Mouse (Mus musculus) hindbrain, embryonic 10.5 days (tissue): Measurements from ENCODE around the gene Adh4. TPM values are rescaled to one million over a fixed set of nuclear protein-coding genes. Genes with fewer than 3 reads are reported as not detected.
"Not testable (repeated sequence)": the region's sequence is repeated elsewhere in the genome, so short reads cannot be mapped to it uniquely, and the experiment has no call there.

ENCODE experiments used
- DNase-seq: peaks from one replicate; pipeline ENCODE4 v3.0.0-alpha.2; 2017; ENCODE audit warnings: low spot score
- H3K27ac ChIP-seq: fragments of 300-500 bp; sonication (generic); 2 replicates; pipeline ENCODE4 v1.5.1; 2016; ENCODE audit warnings: mild to moderate bottlenecking, moderate library complexity
- H3K27me3 ChIP-seq: fragments of 300-500 bp; sonication (generic); 2 replicates; pipeline ENCODE4 v1.6.1; 2016; ENCODE audit warnings: mild to moderate bottlenecking; ENCODE audit not compliant: poor library complexity, insufficient read depth, severe bottlenecking
- H3K36me3 ChIP-seq: fragments of 300-500 bp; sonication (generic); 2 replicates; pipeline ENCODE4 v1.6.1; 2016; ENCODE audit warnings: mild to moderate bottlenecking, moderate library complexity
- H3K4me1 ChIP-seq: fragments of 300-500 bp; sonication (generic); replicated peaks from 2 replicates; pipeline ENCODE4 v1.6.1; 2016; ENCODE audit warnings: mild to moderate bottlenecking
- H3K4me3 ChIP-seq: fragments of 300-500 bp; sonication (generic); 2 replicates; pipeline ENCODE4 v1.5.1; 2016; ENCODE audit warnings: mild to moderate bottlenecking, moderate library complexity
- H3K9me3 ChIP-seq: fragments of 300-500 bp; sonication (generic); 2 replicates; pipeline ENCODE4 v1.6.1; 2016; ENCODE audit warnings: mild to moderate bottlenecking, moderate library complexity
- WGBS: fragments of 180-500 bp; shearing (Covaris S2); methylation state at CpG from one replicate; pipeline ENCODE4 v1.1.7; 2016; 5-methylcytosine and 5-hydroxymethylcytosine counted together
- polyA plus RNA-seq: library from polyadenylated mRNA; unstranded; fragments of >200 nt; fragmentation: Nextera tagmentation; extraction: Ambion mirVana; gene quantifications from 2 replicates; pipeline ENCODE4 v1.2.1, GENCODE M21; 2016

The Adh4 gene
- not detected in 2 replicates for polyA plus RNA-seq

DNA sequence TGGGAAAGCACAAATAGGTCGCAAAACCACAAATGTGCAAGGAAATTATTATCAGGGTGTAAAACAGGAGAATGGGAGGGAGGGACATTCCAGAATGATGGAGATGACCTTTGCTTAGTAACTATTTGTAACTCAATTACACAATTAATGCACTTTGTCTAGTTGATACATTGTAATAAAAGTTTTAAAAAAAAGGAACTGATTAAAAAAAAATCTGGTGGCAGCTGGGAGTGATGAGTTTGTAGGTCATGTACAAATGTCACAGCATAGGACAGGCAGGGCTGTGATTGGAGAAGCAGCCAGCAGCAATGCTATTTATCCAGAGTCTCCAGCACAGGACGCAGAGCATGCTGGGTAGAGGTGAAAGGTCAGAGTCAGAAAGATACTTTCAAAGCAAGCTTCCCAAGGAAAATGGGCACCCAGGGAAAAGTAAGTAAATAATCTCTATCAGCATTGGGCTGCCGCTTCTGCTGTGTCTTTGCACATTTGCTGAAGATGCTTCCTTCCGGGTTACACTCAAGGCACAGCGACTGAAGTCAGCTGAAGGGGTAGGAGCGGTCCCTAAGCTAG lies at the start of gene Adh4:
TSS of gene Adh4 (plus strand) at position 346 of the 570 bp plus-strand sequence.
- Histone ChIP-seq H3K27ac (no peak within 1 kb of the TSS), H3K9me3 (no peaks in the 10 kb centered on the region), H3K36me3 (no peaks in the 10 kb centered on the region), H3K27me3 (no peaks in the 10 kb centered on the region), H3K4me1 (no peaks in the 10 kb centered on the region), H3K4me3 (no peak within 1 kb of the TSS)
- WGBS = 72% methylated on average over 6 of the region's 6 CpGs
- DNase-seq = no peak

DNA sequence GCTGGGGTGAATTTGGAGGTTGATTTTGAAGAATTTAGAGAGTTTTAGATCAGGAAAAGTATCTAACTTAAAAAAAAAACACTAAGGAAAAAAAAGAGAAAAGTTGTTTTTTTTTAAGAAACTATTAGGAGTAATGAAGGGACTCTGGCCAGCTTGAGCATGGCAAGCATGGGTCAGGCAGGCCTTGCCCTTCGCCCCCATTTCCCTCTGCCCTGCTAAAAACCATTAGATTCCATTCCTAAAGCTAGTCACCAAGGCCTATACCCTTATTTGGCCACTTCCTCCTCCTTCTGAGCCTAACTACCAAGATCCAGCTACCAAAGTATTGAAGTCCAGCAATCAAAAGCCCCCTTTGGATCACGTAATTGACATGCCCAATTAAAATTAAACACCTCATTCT lies 49.1 kb upstream of the Adh4 start:
- no peak overlapping the region for H3K27ac ChIP-seq
- 88% methylated on average over 2 of the region's 2 CpGs for WGBS
- no peak for DNase-seq

DNA sequence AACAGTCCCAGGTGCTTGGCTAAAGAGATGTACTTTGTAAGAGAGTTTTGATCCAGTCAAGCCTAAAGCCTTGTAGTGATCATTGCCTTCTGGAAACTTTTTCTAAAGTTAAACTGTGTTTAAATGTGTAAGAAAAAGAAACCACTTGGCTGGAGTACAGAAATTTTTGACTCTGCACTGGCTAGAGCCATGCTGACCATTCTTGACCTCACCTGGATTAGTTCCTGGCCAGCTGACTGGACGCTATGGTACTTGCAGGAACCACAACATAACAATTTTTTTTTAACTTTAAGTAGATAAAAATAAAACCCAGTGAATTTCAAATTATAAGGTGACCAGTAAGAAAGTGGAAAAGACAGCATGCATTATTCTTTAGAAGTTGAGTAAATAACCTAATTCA lies 45.7 kb upstream of the Adh4 start:
- Histone ChIP-seq H3K9me3 (no peaks in the 10 kb centered on the region), H3K4me3 (no peak overlapping the region), H3K4me1 (no peaks in the 10 kb centered on the region), H3K27me3 (no peaks in the 10 kb centered on the region), H3K36me3 (no peaks in the 10 kb centered on the region), H3K27ac (no peak overlapping the region)
- no peak for DNase-seq
- 91% methylated on average over 1 of the region's 1 CpGs for WGBS

More for the DNA sequence above, 49.1 kb upstream of the Adh4 start:
- H3K4me1 ChIP-seq = no peaks in the 10 kb centered on the region
- H3K36me3 ChIP-seq = no peaks in the 10 kb centered on the region
- no peak overlapping the region for H3K4me3 ChIP-seq
- H3K27me3 ChIP-seq = no peaks in the 10 kb centered on the region
- H3K9me3 ChIP-seq = no peaks in the 10 kb centered on the region

DNA sequence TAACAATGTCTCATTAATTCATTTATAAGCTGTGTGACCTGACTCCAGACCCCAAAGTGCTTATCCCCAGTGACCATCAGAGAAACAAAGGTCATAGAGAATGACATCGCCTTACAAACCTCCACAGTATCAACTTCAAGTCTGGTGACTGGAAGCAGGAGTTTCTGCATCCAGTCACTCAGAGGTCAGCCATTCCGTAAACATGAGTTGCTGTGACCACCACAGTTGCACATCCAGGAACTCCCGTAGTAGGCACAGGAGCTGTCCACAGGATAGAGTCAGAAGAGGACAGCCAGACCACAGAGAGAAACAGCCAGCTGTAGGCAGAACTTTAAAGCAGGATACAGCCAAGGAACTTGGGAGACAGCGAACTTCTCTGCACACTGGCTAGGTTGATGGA lies 45.0 kb upstream of the Adh4 start:
- H3K36me3 ChIP-seq, DNase-seq, H3K4me1 ChIP-seq, H3K9me3 ChIP-seq, H3K4me3 ChIP-seq, H3K27ac ChIP-seq, H3K27me3 ChIP-seq: not testable (repeated sequence)
- WGBS = 72% methylated on average over 4 of the region's 4 CpGs

DNA sequence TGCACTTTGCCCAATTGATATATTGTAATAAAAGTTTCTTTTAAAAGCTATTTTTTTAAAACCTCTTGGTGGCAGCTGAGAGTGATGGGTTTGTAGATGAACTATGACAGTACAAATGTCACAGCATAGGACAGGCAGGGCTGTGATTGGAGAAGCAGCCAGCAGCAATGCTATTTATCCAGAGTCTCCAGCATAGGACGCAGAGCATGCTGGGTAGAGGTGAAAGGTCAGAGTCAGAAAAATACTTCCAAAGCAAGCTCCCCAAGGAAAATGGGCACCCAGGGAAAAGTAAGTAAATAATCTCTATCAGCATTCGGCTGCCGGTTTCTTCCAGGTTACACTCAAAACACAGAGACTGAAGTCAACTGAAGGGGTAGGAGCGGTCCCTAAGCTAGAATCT lies 41.3 kb upstream of the Adh4 start:
- no peaks in the 10 kb centered on the region for H3K9me3 ChIP-seq
- H3K27me3 ChIP-seq = no peaks in the 10 kb centered on the region
- H3K4me1 ChIP-seq = no peaks in the 10 kb centered on the region
- DNase-seq = no peak
- H3K36me3 ChIP-seq = no peaks in the 10 kb centered on the region
- H3K27ac ChIP-seq = no peak overlapping the region
- no peak overlapping the region for H3K4me3 ChIP-seq
- WGBS = 67% methylated on average over 4 of the region's 4 CpGs

DNA sequence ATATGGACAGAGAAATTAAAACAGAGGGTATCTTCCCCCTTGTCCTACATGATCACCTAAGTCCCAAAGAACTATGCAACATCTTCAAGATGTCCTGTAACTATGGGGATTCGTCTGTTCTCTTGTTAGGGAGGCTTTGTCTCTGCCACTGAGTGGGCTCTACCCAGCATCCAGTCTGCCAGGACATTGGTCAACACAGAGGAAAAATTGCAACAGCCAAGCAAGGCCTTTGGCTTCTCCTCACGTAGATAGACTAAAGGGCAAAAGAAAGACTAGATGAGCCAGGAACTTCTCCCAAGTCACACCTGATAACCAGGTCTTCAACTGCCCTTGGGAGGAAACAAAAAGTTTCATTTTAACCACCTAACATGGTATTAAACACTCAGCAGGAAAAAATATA lies 40.1 kb upstream of the Adh4 start:
- no peaks in the 10 kb centered on the region for H3K9me3 ChIP-seq
- H3K27me3 ChIP-seq = no peaks in the 10 kb centered on the region
- no peak overlapping the region for H3K4me3 ChIP-seq
- H3K4me1 ChIP-seq = no peaks in the 10 kb centered on the region
- WGBS = 85% methylated on average over 2 of the region's 2 CpGs
- H3K36me3 ChIP-seq = no peaks in the 10 kb centered on the region
- no peak for DNase-seq
- no peak overlapping the region for H3K27ac ChIP-seq

DNA sequence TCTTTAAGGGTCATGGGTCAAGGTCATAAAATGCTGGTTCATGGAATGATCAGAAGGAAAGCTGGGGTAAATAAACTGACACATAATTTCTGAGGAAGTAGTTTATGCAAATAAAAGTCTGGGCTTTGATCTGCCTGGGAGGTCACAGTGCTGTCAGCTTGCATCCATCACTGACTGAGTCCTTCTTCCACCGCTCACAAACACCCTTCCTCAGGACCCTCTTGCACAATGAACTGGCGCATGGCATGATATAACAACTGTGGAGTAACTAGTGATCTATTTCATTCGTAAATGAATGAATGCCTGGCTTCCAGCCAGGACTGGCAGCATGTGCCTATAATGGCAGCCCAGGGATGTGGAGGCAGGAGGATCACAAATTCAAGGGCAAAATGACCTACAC lies 34.1 kb upstream of the Adh4 start:
- Histone ChIP-seq H3K9me3 (no peaks in the 10 kb centered on the region), H3K4me1 (no peaks in the 10 kb centered on the region; the same call in 1 of the 2 replicates), H3K27ac (no peak overlapping the region), H3K27me3 (no peaks in the 10 kb centered on the region), H3K36me3 (no peaks in the 10 kb centered on the region), H3K4me3 (no peak overlapping the region)
- WGBS = 40% methylated on average over 3 of the region's 3 CpGs
- no peak for DNase-seq

DNA sequence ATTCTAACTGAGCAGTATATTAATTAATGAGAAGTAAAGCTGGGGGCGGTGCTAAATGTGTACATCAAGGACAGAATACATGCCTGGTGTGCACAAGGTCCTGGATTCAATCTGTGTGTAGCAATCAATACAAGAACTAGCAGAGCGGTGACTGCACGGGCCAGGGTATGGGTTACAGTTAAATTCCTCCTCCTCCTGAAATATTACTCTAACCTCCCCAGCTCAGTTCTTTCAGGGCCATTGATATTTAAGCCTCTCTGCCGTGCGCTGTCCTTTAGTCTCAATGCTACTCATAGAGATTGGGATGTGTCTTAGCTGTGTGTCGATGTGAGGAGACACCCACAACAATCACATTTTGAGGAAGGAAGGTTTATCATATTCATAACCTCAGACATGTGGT lies 28.1 kb upstream of the Adh4 start:
- H3K4me3 ChIP-seq = no peak overlapping the region
- 90% methylated on average over 6 of the region's 6 CpGs for WGBS
- no peaks in the 10 kb centered on the region for H3K36me3 ChIP-seq
- no peaks in the 10 kb centered on the region for H3K9me3 ChIP-seq
- H3K27me3 ChIP-seq = no peaks in the 10 kb centered on the region
- H3K4me1 ChIP-seq = no peaks in the 10 kb centered on the region
- H3K27ac ChIP-seq = no peak overlapping the region
- DNase-seq = no peak

DNA sequence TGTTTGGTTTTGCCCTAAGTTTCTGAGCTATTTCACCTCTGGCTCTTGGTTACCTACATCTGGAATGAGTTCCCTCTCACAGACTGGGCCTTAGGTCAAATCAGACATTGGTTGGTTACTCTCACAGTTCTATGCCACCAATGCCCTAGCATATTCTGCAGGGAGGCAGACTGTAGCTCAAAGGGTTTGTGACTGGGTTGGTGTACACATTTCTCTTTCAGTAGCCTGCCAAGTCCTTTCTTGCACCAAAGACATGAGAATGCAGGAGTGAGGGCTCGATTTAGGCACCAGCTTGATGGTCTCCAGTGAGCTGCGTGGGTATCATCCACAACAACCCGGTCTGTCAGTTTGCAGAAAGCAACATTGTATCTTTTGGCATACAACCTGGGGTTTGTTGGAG lies 10.4 kb upstream of the Adh4 start:
- WGBS = 88% methylated on average over 3 of the region's 3 CpGs
- Histone ChIP-seq H3K27ac (no peak overlapping the region), H3K4me1 (no peaks in the 10 kb centered on the region), H3K27me3 (no peaks in the 10 kb centered on the region), H3K9me3 (no peaks in the 10 kb centered on the region), H3K4me3 (no peak overlapping the region), H3K36me3 (no peaks in the 10 kb centered on the region)
- no peak for DNase-seq

DNA sequence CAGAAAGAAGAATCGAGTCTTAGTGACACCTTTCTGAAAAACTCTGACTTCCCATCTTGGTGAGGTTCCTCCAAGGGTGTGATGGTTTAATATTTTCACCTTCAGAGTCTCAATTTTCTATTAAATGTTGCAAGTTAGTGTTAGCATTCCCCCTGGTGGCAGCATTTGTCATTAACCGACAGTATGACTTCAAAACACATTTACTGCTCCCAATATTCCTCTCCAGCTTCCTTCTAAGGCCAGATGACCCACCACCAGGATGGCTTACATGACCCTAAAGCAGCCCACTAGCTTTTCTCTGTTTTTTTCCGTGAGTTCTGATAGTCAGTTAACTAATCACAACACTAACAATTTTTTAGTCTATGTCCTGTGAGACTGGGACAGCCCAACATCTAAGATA lies 9.9 kb upstream of the Adh4 start:
- Histone ChIP-seq H3K36me3 (no peaks in the 10 kb centered on the region), H3K27ac (no peak overlapping the region), H3K27me3 (no peaks in the 10 kb centered on the region), H3K9me3 (no peaks in the 10 kb centered on the region), H3K4me3 (no peak overlapping the region), H3K4me1 (no peaks in the 10 kb centered on the region)
- 40% methylated on average over 3 of the region's 3 CpGs for WGBS
- peak; percentile 9 for DNase-seq

DNA sequence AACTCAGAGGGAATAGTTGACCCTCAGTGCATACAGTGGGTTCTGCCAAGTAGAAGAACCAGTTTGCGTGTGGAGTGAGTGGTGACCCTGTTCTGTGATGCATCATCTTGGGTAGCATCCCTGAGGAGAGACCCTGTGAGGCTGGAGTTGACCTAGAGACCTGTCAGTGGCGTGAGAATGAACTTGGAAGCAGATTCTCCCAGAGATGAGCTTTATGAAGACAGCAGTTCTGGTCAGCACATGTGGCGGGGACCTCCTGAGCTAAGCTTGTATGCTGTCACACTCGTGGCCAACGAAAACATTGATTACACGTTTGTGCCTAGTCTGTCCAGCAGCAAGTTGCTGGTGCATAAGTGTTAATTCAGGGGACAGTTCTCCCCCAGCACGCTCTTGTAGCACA lies 9.4 kb upstream of the Adh4 start:
- Histone ChIP-seq H3K27ac (no peak overlapping the region), H3K27me3 (no peaks in the 10 kb centered on the region)
- WGBS = 85% methylated on average over 7 of the region's 7 CpGs

DNA sequence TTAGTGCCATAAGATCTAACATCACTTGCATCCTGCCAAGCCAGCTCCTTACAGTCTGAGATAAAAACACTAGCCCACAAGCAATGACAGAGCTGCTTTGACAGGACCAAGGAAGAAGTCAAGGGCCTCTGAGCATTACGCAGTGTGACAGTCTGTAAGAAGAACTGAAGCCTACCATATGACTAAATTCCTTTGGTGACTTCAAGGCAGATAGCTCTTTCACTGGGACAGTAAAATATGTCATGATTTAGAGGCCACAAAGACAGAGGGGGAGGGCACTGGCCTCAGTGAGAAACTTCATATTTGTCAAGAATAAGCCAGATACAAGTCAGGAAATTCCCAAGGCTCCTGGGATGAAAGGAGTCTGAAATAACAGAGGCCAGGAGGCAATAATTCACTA lies 7.3 kb upstream of the Adh4 start:
- no peak for DNase-seq
- H3K27me3 ChIP-seq = no peaks in the 10 kb centered on the region
- no peak overlapping the region for H3K27ac ChIP-seq
- no peak overlapping the region for H3K4me3 ChIP-seq
- H3K9me3 ChIP-seq = no peaks in the 10 kb centered on the region
- no peaks in the 10 kb centered on the region for H3K4me1 ChIP-seq
- WGBS = 93% methylated on average over 1 of the region's 1 CpGs
- no peaks in the 10 kb centered on the region for H3K36me3 ChIP-seq

More for the DNA sequence above, 9.4 kb upstream of the Adh4 start:
- Histone ChIP-seq H3K4me3 (no peak overlapping the region), H3K36me3 (no peaks in the 10 kb centered on the region), H3K4me1 (no peaks in the 10 kb centered on the region), H3K9me3 (no peaks in the 10 kb centered on the region)
- no peak for DNase-seq

DNA sequence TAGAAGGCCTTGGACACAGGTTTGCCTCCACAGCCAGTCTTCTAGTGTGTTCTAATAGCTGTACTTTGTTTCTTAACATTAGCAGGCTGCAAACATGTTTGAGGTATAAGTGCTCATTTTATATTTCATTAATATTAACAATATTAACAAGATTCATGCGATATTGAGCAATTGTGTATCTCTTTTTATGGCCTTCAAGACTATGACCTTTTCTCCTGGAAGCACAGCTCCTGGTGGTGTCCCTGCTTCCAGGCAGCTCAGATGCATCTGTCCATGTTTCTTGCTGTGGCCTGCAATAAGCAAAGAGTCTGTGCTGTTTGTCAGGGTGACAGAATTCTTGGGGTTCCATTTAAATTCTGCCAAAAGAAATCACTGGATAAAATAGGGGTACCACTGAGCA lies 5.7 kb upstream of the Adh4 start:
- Histone ChIP-seq H3K4me3 (no peak overlapping the region), H3K9me3 (no peaks in the 10 kb centered on the region), H3K36me3 (no peaks in the 10 kb centered on the region), H3K4me1 (no peaks in the 10 kb centered on the region), H3K27me3 (no peaks in the 10 kb centered on the region), H3K27ac (no peak overlapping the region)
- DNase-seq = no peak
- WGBS = 81% methylated on average over 1 of the region's 1 CpGs

DNA sequence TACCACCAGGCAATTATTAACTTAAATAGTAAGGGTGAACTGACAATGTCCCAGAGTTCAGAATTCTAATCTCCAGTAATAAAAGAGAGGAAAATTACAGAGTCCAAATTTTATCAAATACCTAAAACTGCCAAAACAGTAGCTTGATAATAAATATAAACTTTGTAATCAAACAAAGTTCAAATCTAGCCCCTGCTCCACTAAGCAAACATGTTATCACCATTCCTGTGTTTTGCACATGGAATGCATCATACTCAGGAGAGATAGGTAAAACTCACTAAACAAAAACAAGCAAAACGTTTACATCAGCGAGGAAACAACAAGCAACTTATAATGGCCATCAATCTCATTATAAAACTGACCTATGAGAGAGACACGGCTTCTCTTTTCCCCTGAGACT lies 5.1 kb upstream of the Adh4 start:
- Histone ChIP-seq H3K9me3 (no peaks in the 10 kb centered on the region), H3K27me3 (no peaks in the 10 kb centered on the region), H3K4me3 (no peak overlapping the region), H3K27ac (no peak overlapping the region), H3K4me1 (no peaks in the 10 kb centered on the region), H3K36me3 (no peaks in the 10 kb centered on the region)
- WGBS = 77% methylated on average over 3 of the region's 3 CpGs
- no peak for DNase-seq
